Mouse (Mus musculus) kidney, embryonic 15.5 days (tissue): ENCODE data around the gene Sult2b1. TPM values are rescaled to one million over a fixed set of nuclear protein-coding genes. Genes with fewer than 3 reads are reported as not detected.

Experiments used
- ATAC-seq: fragments of 200-750 bp; cut with Nextera tagmentation; replicated peaks from 2 replicates; pipeline ENCODE4 v1.8.0; 2017; ENCODE audit warnings: moderate TSS enrichment; ENCODE audit not compliant: low FRiP score
- H3K27ac ChIP-seq: fragments of 300-500 bp; sonication (generic); 2 replicates; pipeline ENCODE4 v1.5.1; 2015; ENCODE audit warnings: mild to moderate bottlenecking, inconsistent platforms
- H3K27me3 ChIP-seq: fragments of 300-500 bp; sonication (generic); 2 replicates; pipeline ENCODE4 v1.6.1; 2015; ENCODE audit warnings: inconsistent platforms
- H3K36me3 ChIP-seq: fragments of 300-500 bp; sonication (generic); 2 replicates; pipeline ENCODE4 v1.6.1; 2015; ENCODE audit warnings: inconsistent platforms
- H3K4me1 ChIP-seq: fragments of 300-500 bp; sonication (generic); 2 replicates; pipeline ENCODE4 v1.6.1; 2015; ENCODE audit warnings: inconsistent platforms
- H3K4me2 ChIP-seq: fragments of 300-500 bp; sonication (generic); 2 replicates; pipeline ENCODE4 v1.6.1; 2015; ENCODE audit warnings: moderate library complexity, mild to moderate bottlenecking, inconsistent platforms
- H3K4me3 ChIP-seq: fragments of 300-500 bp; sonication (generic); replicated peaks from 2 replicates; pipeline ENCODE4 v1.5.1; 2015; ENCODE audit warnings: mild to moderate bottlenecking, inconsistent platforms
- H3K9ac ChIP-seq: fragments of 300-500 bp; sonication (generic); 2 replicates; pipeline ENCODE4 v1.6.1; 2015; ENCODE audit warnings: mild to moderate bottlenecking, inconsistent platforms
- H3K9me3 ChIP-seq: fragments of 300-500 bp; sonication (generic); replicated peaks from 2 replicates; pipeline ENCODE4 v1.6.1; 2016; ENCODE audit warnings: inconsistent platforms
- WGBS: fragments of 180-500 bp; shearing (Covaris S2); methylation state at CpG from one replicate; pipeline ENCODE4 v1.1.7; 2015; ENCODE audit warnings: mixed read lengths; 5-methylcytosine and 5-hydroxymethylcytosine counted together
- polyA plus RNA-seq: library from polyadenylated mRNA; unstranded; fragments of >200 nt; fragmentation: Nextera tagmentation; extraction: Ambion mirVana; gene quantifications from 2 replicates; pipeline ENCODE4 v1.2.1, GENCODE M21; 2015

The Sult2b1 gene
- polyA plus RNA-seq, 1 experiment from 2014 or later, result 2.8 TPM

- 65% methylated on average over 5 of the region's 5 CpGs for WGBS
- Histone ChIP-seq H3K27ac (no peak overlapping the region), H3K9me3 (no peaks in the 10 kb centered on the region), H3K27me3 (peaks cover 31% of the 10 kb centered on the region), H3K4me1 (peaks cover 10% of the 10 kb centered on the region), H3K4me3 (no peak overlapping the region), H3K36me3 (no peaks in the 10 kb centered on the region), H3K4me2 (no peak overlapping the region), H3K9ac (0 out of 2 replicates have a peak overlapping the region, but pooled peaks have one; percentile 18)
- no peak for ATAC-seq
Measured at GRCm38 (mm10) chr7:45760151-45760550, 24.3 kb downstream of the Sult2b1 start.

- Histone ChIP-seq H3K36me3 (no peaks in the 10 kb centered on the region), H3K4me3 (peak overlapping the region; percentile 30), H3K27me3 (peaks cover 31% of the 10 kb centered on the region), H3K4me2 (peak overlapping the region; percentile 63), H3K27ac (peak overlapping the region; percentile 56; the same call in 1 of the 2 replicates), H3K4me1 (peaks cover 10% of the 10 kb centered on the region), H3K9me3 (no peaks in the 10 kb centered on the region), H3K9ac (peak overlapping the region; percentile 18; the same call in 1 of the 2 replicates)
- ATAC-seq, result peak; percentile 85
- WGBS, result 4% methylated on average over 27 of the region's 27 CpGs
Measured at GRCm38 (mm10) chr7:45759400-45759799, 25.1 kb downstream of the Sult2b1 start.

- WGBS, result 56% methylated on average over 6 of the region's 6 CpGs
- Histone ChIP-seq H3K27me3 (peaks cover 31% of the 10 kb centered on the region), H3K4me1 (peaks cover 13% of the 10 kb centered on the region), H3K27ac (no peak overlapping the region), H3K9me3 (no peaks in the 10 kb centered on the region), H3K4me3 (no peak overlapping the region), H3K36me3 (no peaks in the 10 kb centered on the region), H3K9ac (no peak overlapping the region), H3K4me2 (no peak overlapping the region)
- no peak for ATAC-seq
Measured at GRCm38 (mm10) chr7:45755703-45756102, 28.8 kb downstream of the Sult2b1 start.

- Histone ChIP-seq H3K36me3 (no peaks in the 10 kb centered on the region), H3K4me2 (no peak overlapping the region), H3K4me3 (no peak overlapping the region), H3K27me3 (no peaks in the 10 kb centered on the region), H3K9me3 (no peaks in the 10 kb centered on the region; the same call in 1 of the 2 replicates), H3K27ac (no peak overlapping the region), H3K4me1 (peaks cover 19% of the 10 kb centered on the region), H3K9ac (no peak overlapping the region)
- WGBS, result 60% methylated on average over 9 of the region's 9 CpGs
- no peak for ATAC-seq
Measured at GRCm38 (mm10) chr7:45750162-45750561, 34.3 kb downstream of the Sult2b1 start.

GRCm38 (mm10) chr7:45749401-45749800 is 35.1 kb downstream of the Sult2b1 start:
- WGBS, result 32% methylated on average over 10 of the region's 10 CpGs
- peak; percentile 27; the same call in 1 of the 2 replicates for ATAC-seq
- no peaks in the 10 kb centered on the region for H3K27me3 ChIP-seq
- H3K27ac ChIP-seq, result peak overlapping the region; percentile 3; the same call in 1 of the 2 replicates
- peaks cover 19% of the 10 kb centered on the region for H3K4me1 ChIP-seq
- no peak overlapping the region for H3K9ac ChIP-seq
- H3K4me2 ChIP-seq, result peak overlapping the region; percentile 27; the same call in 1 of the 2 replicates
- H3K36me3 ChIP-seq, result no peaks in the 10 kb centered on the region
- H3K9me3 ChIP-seq, result no peaks in the 10 kb centered on the region; the same call in 1 of the 2 replicates
- no peak overlapping the region for H3K4me3 ChIP-seq

- no peaks in the 10 kb centered on the region for H3K36me3 ChIP-seq
- peaks cover 19% of the 10 kb centered on the region for H3K4me1 ChIP-seq
- no peaks in the 10 kb centered on the region for H3K27me3 ChIP-seq
- no peak for ATAC-seq
- H3K4me2 ChIP-seq, result no peak overlapping the region
- H3K9ac ChIP-seq, result no peak overlapping the region
- H3K4me3 ChIP-seq, result no peak overlapping the region
- WGBS, result 56% methylated on average over 7 of the region's 7 CpGs
- H3K9me3 ChIP-seq, result no peaks in the 10 kb centered on the region; the same call in 1 of the 2 replicates
- no peak overlapping the region for H3K27ac ChIP-seq
Measured at GRCm38 (mm10) chr7:45748110-45748509, 36.4 kb downstream of the Sult2b1 start.

- no peaks in the 10 kb centered on the region; the same call in 1 of the 2 replicates for H3K9me3 ChIP-seq
- peaks cover 16% of the 10 kb centered on the region for H3K4me1 ChIP-seq
- no peak for ATAC-seq
- no peak overlapping the region for H3K4me2 ChIP-seq
- H3K27ac ChIP-seq, result no peak overlapping the region
- no peaks in the 10 kb centered on the region for H3K36me3 ChIP-seq
- no peaks in the 10 kb centered on the region for H3K27me3 ChIP-seq
- 91% methylated on average over 5 of the region's 5 CpGs for WGBS
- no peak overlapping the region for H3K9ac ChIP-seq
- no peak overlapping the region for H3K4me3 ChIP-seq
Measured at GRCm38 (mm10) chr7:45747450-45747849, 37.0 kb downstream of the Sult2b1 start.

GRCm38 (mm10) chr7:45746518-45746917 is 38.0 kb downstream of the Sult2b1 start:
- Histone ChIP-seq H3K27me3 (no peaks in the 10 kb centered on the region), H3K27ac (no peak overlapping the region), H3K4me2 (no peak overlapping the region), H3K4me1 (peaks cover 25% of the 10 kb centered on the region), H3K4me3 (no peak overlapping the region), H3K9ac (no peak overlapping the region), H3K36me3 (no peaks in the 10 kb centered on the region), H3K9me3 (no peaks in the 10 kb centered on the region; the same call in 1 of the 2 replicates)
- ATAC-seq, result no peak
- WGBS, result 63% methylated on average over 6 of the region's 6 CpGs

- no peak overlapping the region for H3K27ac ChIP-seq
- H3K4me2 ChIP-seq, result no peak overlapping the region
- no peaks in the 10 kb centered on the region; the same call in 1 of the 2 replicates for H3K9me3 ChIP-seq
- no peaks in the 10 kb centered on the region for H3K36me3 ChIP-seq
- ATAC-seq, result peak; percentile 52; the same call in 1 of the 2 replicates
- 28% methylated on average over 2 of the region's 2 CpGs for WGBS
- H3K27me3 ChIP-seq, result no peaks in the 10 kb centered on the region
- no peak overlapping the region for H3K9ac ChIP-seq
- H3K4me3 ChIP-seq, result no peak overlapping the region
- peaks cover 19% of the 10 kb centered on the region for H3K4me1 ChIP-seq
Measured at GRCm38 (mm10) chr7:45744387-45744786, 40.1 kb downstream of the Sult2b1 start.

- H3K4me2 ChIP-seq, result peak overlapping the region; percentile 54
- no peaks in the 10 kb centered on the region; the same call in 1 of the 2 replicates for H3K9me3 ChIP-seq
- WGBS, result 36% methylated on average over 19 of the region's 19 CpGs
- no peaks in the 10 kb centered on the region for H3K36me3 ChIP-seq
- H3K27ac ChIP-seq, result no peak overlapping the region
- ATAC-seq, result no peak
- H3K27me3 ChIP-seq, result no peaks in the 10 kb centered on the region
- H3K9ac ChIP-seq, result no peak overlapping the region
- H3K4me3 ChIP-seq, result peak overlapping the region; percentile 38
- peaks cover 10% of the 10 kb centered on the region for H3K4me1 ChIP-seq
Measured at GRCm38 (mm10) chr7:45742338-45742737, 42.1 kb downstream of the Sult2b1 start.

GRCm38 (mm10) chr7:45741777-45742176 is 42.7 kb downstream of the Sult2b1 start:
- no peak for ATAC-seq
- Histone ChIP-seq H3K27ac (no peak overlapping the region), H3K9ac (no peak overlapping the region), H3K4me3 (peak overlapping the region; percentile 38), H3K4me2 (peak overlapping the region; percentile 54), H3K27me3 (no peaks in the 10 kb centered on the region), H3K4me1 (peaks cover 10% of the 10 kb centered on the region), H3K36me3 (no peaks in the 10 kb centered on the region), H3K9me3 (no peaks in the 10 kb centered on the region; the same call in 1 of the 2 replicates)
- WGBS, result 37% methylated on average over 11 of the region's 11 CpGs

GRCm38 (mm10) chr7:45741308-45741707 is 43.2 kb downstream of the Sult2b1 start:
- no peak overlapping the region for H3K9ac ChIP-seq
- no peaks in the 10 kb centered on the region for H3K36me3 ChIP-seq
- no peak overlapping the region for H3K27ac ChIP-seq
- peaks cover 10% of the 10 kb centered on the region for H3K4me1 ChIP-seq
- H3K27me3 ChIP-seq, result no peaks in the 10 kb centered on the region
- ATAC-seq, result no peak
- 0 out of 2 replicates have a peak overlapping the region, but pooled peaks have one; percentile 54 for H3K4me2 ChIP-seq
- no peaks in the 10 kb centered on the region for H3K9me3 ChIP-seq
- WGBS, result 85% methylated on average over 12 of the region's 12 CpGs
- no peak overlapping the region for H3K4me3 ChIP-seq

GRCm38 (mm10) chr7:45739820-45740219 is 44.6 kb downstream of the Sult2b1 start:
- H3K36me3 ChIP-seq, result no peaks in the 10 kb centered on the region
- H3K9me3 ChIP-seq, result no peaks in the 10 kb centered on the region
- H3K4me2 ChIP-seq, result no peak overlapping the region
- no peak overlapping the region for H3K9ac ChIP-seq
- ATAC-seq, result no peak
- no peak overlapping the region for H3K4me3 ChIP-seq
- 68% methylated on average over 10 of the region's 10 CpGs for WGBS
- no peaks in the 10 kb centered on the region for H3K27me3 ChIP-seq
- H3K27ac ChIP-seq, result no peak overlapping the region
- peaks cover 10% of the 10 kb centered on the region for H3K4me1 ChIP-seq
